Mouse (Mus musculus): ENCODE data around the gene Lingo3. TPM values are rescaled to one million over a fixed set of nuclear protein-coding genes. Genes with fewer than 3 reads are reported as not detected.
A peak's percentile ranks its signal among the peaks of the same experiment; 100 is the strongest.

The Lingo3 gene
- polyA plus RNA-seq, 1 experiment from 2014 or later: 0.36 TPM

- Histone ChIP-seq H3K9ac (ENCODE audit: low read length) (no peak overlapping the region), H3K4me1 (ENCODE audit: control insufficient read depth, insufficient read depth, low read length) (peaks cover 10% of the 10 kb centered on the region; the same call in 1 of the 2 replicates), H3K4me3 (ENCODE audit: low read depth, low read length) (no peak overlapping the region), H3K27me3 (ENCODE audit: control insufficient read depth, insufficient read depth, low read length) (peaks cover 49% of the 10 kb centered on the region), H3K4me2 (ENCODE audit: low read depth, severe bottlenecking) (no peak overlapping the region), H3K36me3 (ENCODE audit: control insufficient read depth, insufficient read depth, low read length) (no peaks in the 10 kb centered on the region; the same call in 1 of the 2 replicates), H3K9me3 (ENCODE audit: control insufficient read depth, low read length) (no peaks in the 10 kb centered on the region), H3K27ac (replicated peaks; ENCODE audit: low read depth, low read length) (no peak overlapping the region)
- WGBS: 64% methylated on average over 6 of the region's 6 CpGs
- DNase-seq (ENCODE audit: low spot score) (no peak), ATAC-seq (ENCODE audit: insufficient number of reproducible peaks, low FRiP score, low TSS enrichment, low read depth) (no peak)
Observed at GRCm38 (mm10) chr10:80839848-80840247, 4.0 kb downstream of the Lingo3 start.

- no peak overlapping the region for H3K4me3 ChIP-seq (ENCODE audit: low read depth, low read length)
- no peak overlapping the region for H3K27ac ChIP-seq (replicated peaks; ENCODE audit: low read depth, low read length)
- no peaks in the 10 kb centered on the region; the same call in 1 of the 2 replicates for H3K36me3 ChIP-seq (ENCODE audit: control insufficient read depth, insufficient read depth, low read length)
- DNase-seq (ENCODE audit: low spot score) (no peak), ATAC-seq (ENCODE audit: insufficient number of reproducible peaks, low FRiP score, low TSS enrichment, low read depth) (no peak)
- no peak overlapping the region for H3K4me2 ChIP-seq (ENCODE audit: low read depth, severe bottlenecking)
- no peak overlapping the region for H3K9ac ChIP-seq (ENCODE audit: low read length)
- peaks cover 2% of the 10 kb centered on the region; the same call in 1 of the 2 replicates for H3K4me1 ChIP-seq (ENCODE audit: control insufficient read depth, insufficient read depth, low read length)
- WGBS: 52% methylated on average over 2 of the region's 2 CpGs
- H3K9me3 ChIP-seq (ENCODE audit: control insufficient read depth, low read length): no peaks in the 10 kb centered on the region
- peaks cover 48% of the 10 kb centered on the region for H3K27me3 ChIP-seq (ENCODE audit: control insufficient read depth, insufficient read depth, low read length)
Observed at GRCm38 (mm10) chr10:80838346-80838912, 5.4 kb downstream of the Lingo3 start.

- Histone ChIP-seq H3K9ac (ENCODE audit: low read length) (no peak overlapping the region), H3K4me3 (ENCODE audit: low read depth, low read length) (no peak overlapping the region), H3K4me1 (ENCODE audit: control insufficient read depth, insufficient read depth, low read length) (no peaks in the 10 kb centered on the region), H3K36me3 (ENCODE audit: control insufficient read depth, insufficient read depth, low read length) (no peaks in the 10 kb centered on the region; the same call in 1 of the 2 replicates), H3K4me2 (ENCODE audit: low read depth, severe bottlenecking) (no peak overlapping the region), H3K27me3 (ENCODE audit: control insufficient read depth, insufficient read depth, low read length) (peaks cover 46% of the 10 kb centered on the region), H3K9me3 (ENCODE audit: control insufficient read depth, low read length) (no peaks in the 10 kb centered on the region), H3K27ac (replicated peaks; ENCODE audit: low read depth, low read length) (no peak overlapping the region)
- DNase-seq (ENCODE audit: low spot score): no peak
- no peak for ATAC-seq (ENCODE audit: insufficient number of reproducible peaks, low FRiP score, low TSS enrichment, low read depth)
- 20% methylated on average over 2 of the region's 2 CpGs for WGBS
Observed at GRCm38 (mm10) chr10:80837827-80838226, 6.0 kb downstream of the Lingo3 start.

GRCm38 (mm10) chr10:80836949-80837379, 6.9 kb downstream of the Lingo3 start:
- H3K4me1 ChIP-seq (ENCODE audit: control insufficient read depth, insufficient read depth, low read length): no peaks in the 10 kb centered on the region
- no peaks in the 10 kb centered on the region for H3K9me3 ChIP-seq (ENCODE audit: control insufficient read depth, low read length)
- no peak overlapping the region for H3K9ac ChIP-seq (ENCODE audit: low read length)
- no peak overlapping the region for H3K4me2 ChIP-seq (ENCODE audit: low read depth, severe bottlenecking)
- H3K27ac ChIP-seq (replicated peaks; ENCODE audit: low read depth, low read length): no peak overlapping the region
- ATAC-seq (ENCODE audit: insufficient number of reproducible peaks, low FRiP score, low TSS enrichment, low read depth) (no peak), DNase-seq (ENCODE audit: low spot score) (no peak)
- H3K4me3 ChIP-seq (ENCODE audit: low read depth, low read length): no peak overlapping the region
- 47% methylated on average over 7 of the region's 7 CpGs for WGBS
- H3K36me3 ChIP-seq (ENCODE audit: control insufficient read depth, insufficient read depth, low read length): no peaks in the 10 kb centered on the region; the same call in 1 of the 2 replicates
- peaks cover 37% of the 10 kb centered on the region for H3K27me3 ChIP-seq (ENCODE audit: control insufficient read depth, insufficient read depth, low read length)

- no peak overlapping the region for H3K27ac ChIP-seq (replicated peaks; ENCODE audit: low read depth, low read length)
- peaks cover 37% of the 10 kb centered on the region for H3K27me3 ChIP-seq (ENCODE audit: control insufficient read depth, insufficient read depth, low read length)
- no peak overlapping the region for H3K4me2 ChIP-seq (ENCODE audit: low read depth, severe bottlenecking)
- no peaks in the 10 kb centered on the region for H3K9me3 ChIP-seq (ENCODE audit: control insufficient read depth, low read length)
- no peak for DNase-seq (ENCODE audit: low spot score)
- H3K9ac ChIP-seq (ENCODE audit: low read length): no peak overlapping the region; the same call in 1 of the 2 replicates
- no peak for ATAC-seq (ENCODE audit: insufficient number of reproducible peaks, low FRiP score, low TSS enrichment, low read depth)
- peaks cover 9% of the 10 kb centered on the region; the same call in 1 of the 2 replicates for H3K4me1 ChIP-seq (ENCODE audit: control insufficient read depth, insufficient read depth, low read length)
- WGBS: 58% methylated on average over 30 of the region's 30 CpGs
- 0 out of 2 replicates have a peak overlapping the region, but pooled peaks have one; percentile 5 for H3K4me3 ChIP-seq (ENCODE audit: low read depth, low read length)
- no peaks in the 10 kb centered on the region; the same call in 1 of the 2 replicates for H3K36me3 ChIP-seq (ENCODE audit: control insufficient read depth, insufficient read depth, low read length)
Observed at GRCm38 (mm10) chr10:80835617-80836016, 8.2 kb downstream of the Lingo3 start.

GRCm38 (mm10) chr10:80832818-80833217, 11.0 kb downstream of the Lingo3 start:
- peaks cover 19% of the 10 kb centered on the region for H3K4me1 ChIP-seq (ENCODE audit: control insufficient read depth, insufficient read depth, low read length)
- ATAC-seq (ENCODE audit: insufficient number of reproducible peaks, low FRiP score, low TSS enrichment, low read depth) (no peak), DNase-seq (ENCODE audit: low spot score) (no peak)
- H3K9ac ChIP-seq (ENCODE audit: low read length): no peak overlapping the region
- no peak overlapping the region for H3K4me2 ChIP-seq (ENCODE audit: low read depth, severe bottlenecking)
- H3K27me3 ChIP-seq (ENCODE audit: control insufficient read depth, insufficient read depth, low read length): peaks cover 37% of the 10 kb centered on the region
- 72% methylated on average over 7 of the region's 7 CpGs for WGBS
- H3K27ac ChIP-seq (replicated peaks; ENCODE audit: low read depth, low read length): no peak overlapping the region
- no peak overlapping the region for H3K4me3 ChIP-seq (ENCODE audit: low read depth, low read length)
- H3K36me3 ChIP-seq (ENCODE audit: control insufficient read depth, insufficient read depth, low read length): peaks cover 5% of the 10 kb centered on the region
- H3K9me3 ChIP-seq (ENCODE audit: control insufficient read depth, low read length): no peaks in the 10 kb centered on the region

- Histone ChIP-seq H3K4me1 (ENCODE audit: control insufficient read depth, insufficient read depth, low read length) (peaks cover 23% of the 10 kb centered on the region), H3K9me3 (ENCODE audit: control insufficient read depth, low read length) (no peaks in the 10 kb centered on the region), H3K9ac (ENCODE audit: low read length) (no peak overlapping the region), H3K4me3 (ENCODE audit: low read depth, low read length) (no peak overlapping the region), H3K27ac (replicated peaks; ENCODE audit: low read depth, low read length) (no peak overlapping the region), H3K4me2 (ENCODE audit: low read depth, severe bottlenecking) (no peak overlapping the region), H3K27me3 (ENCODE audit: control insufficient read depth, insufficient read depth, low read length) (peaks cover 30% of the 10 kb centered on the region), H3K36me3 (ENCODE audit: control insufficient read depth, insufficient read depth, low read length) (peaks cover 5% of the 10 kb centered on the region)
- DNase-seq (ENCODE audit: low spot score) (peak; percentile 79), ATAC-seq (ENCODE audit: insufficient number of reproducible peaks, low FRiP score, low TSS enrichment, low read depth) (peak; percentile 15; the same call in 1 of the 2 replicates)
- 2% methylated on average over 9 of the region's 9 CpGs for WGBS
Observed at GRCm38 (mm10) chr10:80831136-80831535, 12.7 kb downstream of the Lingo3 start.

GRCm38 (mm10) chr10:80829359-80830278, 14.2 kb downstream of the Lingo3 start:
- no peaks in the 10 kb centered on the region for H3K9me3 ChIP-seq (ENCODE audit: control insufficient read depth, low read length)
- H3K36me3 ChIP-seq (ENCODE audit: control insufficient read depth, insufficient read depth, low read length): peaks cover 5% of the 10 kb centered on the region; the same call in 1 of the 2 replicates
- ATAC-seq (ENCODE audit: insufficient number of reproducible peaks, low FRiP score, low TSS enrichment, low read depth): no peak
- no peak overlapping the region for H3K4me2 ChIP-seq (ENCODE audit: low read depth, severe bottlenecking)
- no peak overlapping the region for H3K4me3 ChIP-seq (ENCODE audit: low read depth, low read length)
- peaks cover 23% of the 10 kb centered on the region for H3K4me1 ChIP-seq (ENCODE audit: control insufficient read depth, insufficient read depth, low read length)
- no peak for DNase-seq (ENCODE audit: low spot score)
- peaks cover 15% of the 10 kb centered on the region for H3K27me3 ChIP-seq (ENCODE audit: control insufficient read depth, insufficient read depth, low read length)
- 55% methylated on average over 1 of the region's 1 CpGs for WGBS
- H3K27ac ChIP-seq (replicated peaks; ENCODE audit: low read depth, low read length): no peak overlapping the region
- no peak overlapping the region for H3K9ac ChIP-seq (ENCODE audit: low read length)

All from limb, embryonic 11.5 days (tissue).